Mouse (Mus musculus) bone marrow, adult 2 months (tissue): ENCODE results near the gene Rasa3.

ENCODE experiments used
- CTCF ChIP-seq: fragments of 200-500 bp; IDR thresholded peaks from 2 replicates; pipeline ENCODE4 v1.5.1; 2011; ENCODE audit warnings: low read length, control low read depth; ENCODE audit not compliant: control insufficient read depth, insufficient read depth
- POLR2A ChIP-seq: fragments of 200-500 bp; IDR thresholded peaks from 2 replicates; pipeline ENCODE4 v1.6.1; 2011; ENCODE audit warnings: low read depth, mild to moderate bottlenecking, control low read depth, low read length, borderline replicate concordance; ENCODE audit not compliant: control insufficient read depth

DNA sequence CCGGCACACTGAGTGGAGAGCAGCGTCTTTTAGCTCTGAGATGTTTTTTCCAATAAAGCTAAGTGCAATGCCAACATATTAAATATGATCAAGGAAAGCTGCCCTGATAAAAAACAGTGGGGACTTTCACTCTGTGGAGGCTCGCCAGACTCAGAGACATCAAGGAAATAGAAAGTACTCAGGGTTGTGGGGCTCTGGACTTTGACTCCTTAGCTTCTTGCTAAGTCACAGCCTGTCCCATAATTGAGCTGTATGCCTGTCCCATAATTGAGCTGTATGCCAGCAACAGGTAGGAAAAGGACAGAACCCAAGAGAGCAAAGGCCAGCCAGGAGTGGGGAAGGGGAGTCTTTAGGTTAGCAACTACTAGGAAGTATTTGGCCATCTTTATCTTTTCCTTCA, 20.9 kb upstream of the Rasa3 start:
- TF ChIP-seq CTCF (no peak), POLR2A (no peak)
